Mouse (Mus musculus): ENCODE measurements around the gene Pcid2. TPM values are rescaled to one million over a fixed set of nuclear protein-coding genes. Genes with fewer than 3 reads are reported as not detected.
"Not testable (repeated sequence)": the region's sequence is repeated elsewhere in the genome, so short reads cannot be mapped to it uniquely, and the experiment has no call there.

The Pcid2 gene
- polyA plus RNA-seq, 2 experiments, result 34.8 to 35.9 TPM

GRCm38 (mm10) chr8:13077542-13077941, 27.7 kb downstream of the Pcid2 start:
- ATAC-seq (ENCODE audit: low FRiP score, low read depth) (no peak), DNase-seq (ENCODE audit: low spot score) (no peak)
- Histone ChIP-seq H3K4me2 (replicated peaks; ENCODE audit: low read depth, low read length, severe bottlenecking) (no peak overlapping the region), H3K4me3 (replicated peaks; ENCODE audit: low read length) (no peak overlapping the region), H3K4me1 (ENCODE audit: control insufficient read depth, insufficient read depth, low read length) (no peaks in the 10 kb centered on the region), H3K9ac (ENCODE audit: low read depth, low read length, severe bottlenecking) (no peak overlapping the region), H3K27ac (replicated peaks; ENCODE audit: low read depth, low read length) (no peak overlapping the region), H3K9me3 (ENCODE audit: control insufficient read depth, low read length) (no peaks in the 10 kb centered on the region), H3K27me3 (ENCODE audit: control insufficient read depth, insufficient read depth, low read length) (no peaks in the 10 kb centered on the region), H3K36me3 (ENCODE audit: control insufficient read depth, insufficient read depth, low read length) (peaks cover 91% of the 10 kb centered on the region)
- WGBS, result 86% methylated on average over 7 of the region's 7 CpGs
- TF ChIP-seq POLR2A (IDR thresholded peaks at IDR 0.05; ENCODE audit: borderline replicate concordance, extremely low read depth, insufficient read depth, insufficient read length), result no peak

GRCm38 (mm10) chr8:13075579-13075978, 29.7 kb downstream of the Pcid2 start:
- not testable (repeated sequence) for DNase-seq (ENCODE audit: low spot score); H3K9me3 ChIP-seq (ENCODE audit: control insufficient read depth, low read length); H3K4me2 ChIP-seq (replicated peaks; ENCODE audit: low read depth, low read length, severe bottlenecking); H3K27ac ChIP-seq (replicated peaks; ENCODE audit: low read depth, low read length); H3K4me3 ChIP-seq (replicated peaks; ENCODE audit: low read length); H3K4me1 ChIP-seq (ENCODE audit: control insufficient read depth, insufficient read depth, low read length); ATAC-seq (ENCODE audit: low FRiP score, low read depth); H3K9ac ChIP-seq (ENCODE audit: low read depth, low read length, severe bottlenecking); H3K27me3 ChIP-seq (ENCODE audit: control insufficient read depth, insufficient read depth, low read length)
- peaks cover 73% of the 10 kb centered on the region for H3K36me3 ChIP-seq (ENCODE audit: control insufficient read depth, insufficient read depth, low read length)
- WGBS, result 88% methylated on average over 1 of the region's 1 CpGs

GRCm38 (mm10) chr8:13075044-13075443, 30.2 kb downstream of the Pcid2 start:
- Histone ChIP-seq H3K9ac (ENCODE audit: low read depth, low read length, severe bottlenecking) (no peak overlapping the region), H3K4me3 (replicated peaks; ENCODE audit: low read length) (no peak overlapping the region), H3K9me3 (ENCODE audit: control insufficient read depth, low read length) (no peaks in the 10 kb centered on the region), H3K27me3 (ENCODE audit: control insufficient read depth, insufficient read depth, low read length) (no peaks in the 10 kb centered on the region), H3K4me2 (replicated peaks; ENCODE audit: low read depth, low read length, severe bottlenecking) (no peak overlapping the region), H3K27ac (replicated peaks; ENCODE audit: low read depth, low read length) (no peak overlapping the region), H3K4me1 (ENCODE audit: control insufficient read depth, insufficient read depth, low read length) (no peaks in the 10 kb centered on the region), H3K36me3 (ENCODE audit: control insufficient read depth, insufficient read depth, low read length) (peaks cover 67% of the 10 kb centered on the region)
- no peak for TF ChIP-seq POLR2A (IDR thresholded peaks at IDR 0.05; ENCODE audit: borderline replicate concordance, extremely low read depth, insufficient read depth, insufficient read length)
- 91% methylated on average over 8 of the region's 8 CpGs for WGBS
- DNase-seq (ENCODE audit: low spot score) (no peak), ATAC-seq (ENCODE audit: low FRiP score, low read depth) (no peak)

- no peak for DNase-seq (ENCODE audit: low spot score)
- Histone ChIP-seq H3K9ac (ENCODE audit: low read depth, low read length, severe bottlenecking) (no peak overlapping the region), H3K9me3 (ENCODE audit: control insufficient read depth, low read length) (no peaks in the 10 kb centered on the region), H3K27me3 (ENCODE audit: control insufficient read depth, insufficient read depth, low read length) (no peaks in the 10 kb centered on the region), H3K4me1 (ENCODE audit: control insufficient read depth, insufficient read depth, low read length) (no peaks in the 10 kb centered on the region), H3K27ac (replicated peaks; ENCODE audit: low read depth, low read length) (no peak overlapping the region), H3K36me3 (ENCODE audit: control insufficient read depth, insufficient read depth, low read length) (peaks cover 50% of the 10 kb centered on the region), H3K4me2 (replicated peaks; ENCODE audit: low read depth, low read length, severe bottlenecking) (no peak overlapping the region), H3K4me3 (replicated peaks; ENCODE audit: low read length) (no peak overlapping the region)
- 94% methylated on average over 11 of the region's 11 CpGs for WGBS
- ATAC-seq (ENCODE audit: low FRiP score, low read depth), result no peak
- TF ChIP-seq POLR2A (IDR thresholded peaks at IDR 0.05; ENCODE audit: borderline replicate concordance, extremely low read depth, insufficient read depth, insufficient read length), result no peak
Measured at GRCm38 (mm10) chr8:13073255-13073654, 32.0 kb downstream of the Pcid2 start.

- ATAC-seq (ENCODE audit: low FRiP score, low read depth), result no peak
- no peaks in the 10 kb centered on the region for H3K27me3 ChIP-seq (ENCODE audit: control insufficient read depth, insufficient read depth, low read length)
- no peak for TF ChIP-seq POLR2A (IDR thresholded peaks at IDR 0.05; ENCODE audit: borderline replicate concordance, extremely low read depth, insufficient read depth, insufficient read length)
- H3K4me2 ChIP-seq (replicated peaks; ENCODE audit: low read depth, low read length, severe bottlenecking), result no peak overlapping the region
- H3K36me3 ChIP-seq (ENCODE audit: control insufficient read depth, insufficient read depth, low read length), result no peaks in the 10 kb centered on the region
- H3K4me1 ChIP-seq (ENCODE audit: control insufficient read depth, insufficient read depth, low read length), result no peaks in the 10 kb centered on the region
- DNase-seq (ENCODE audit: low spot score), result no peak
- H3K27ac ChIP-seq (replicated peaks; ENCODE audit: low read depth, low read length), result no peak overlapping the region
- no peak overlapping the region for H3K9ac ChIP-seq (ENCODE audit: low read depth, low read length, severe bottlenecking)
- no peak overlapping the region for H3K4me3 ChIP-seq (replicated peaks; ENCODE audit: low read length)
- 78% methylated on average over 16 of the region's 16 CpGs for WGBS
- H3K9me3 ChIP-seq (ENCODE audit: control insufficient read depth, low read length), result no peaks in the 10 kb centered on the region
Measured at GRCm38 (mm10) chr8:13063112-13063511, 42.1 kb downstream of the Pcid2 start.
